Mouse (Mus musculus): ENCODE measurements around the gene Midn.

The Midn gene

GRCm38 (mm10) chr10:80143664-80144063 lies 4.4 kb upstream of the Midn start:
- no peak for DNase-seq (ENCODE audit: low read depth, low spot score)

- DNase-seq (ENCODE audit: low read depth, low spot score) = no peak
These were observed 3.9 kb upstream of the Midn start for GRCm38 (mm10) chr10:80144159-80144558.

GRCm38 (mm10) chr10:80144864-80145838 lies 2.9 kb upstream of the Midn start:
- DNase-seq (ENCODE audit: low read depth, low spot score) = no peak

- DNase-seq (ENCODE audit: low read depth, low spot score) = no peak
These were observed 2.2 kb upstream of the Midn start for GRCm38 (mm10) chr10:80145896-80146295.

- DNase-seq (ENCODE audit: low read depth, low spot score) = no peak
These were observed 1.5 kb upstream of the Midn start for GRCm38 (mm10) chr10:80146568-80147011.

- DNase-seq (ENCODE audit: low read depth, low spot score) = no peak
These were observed 840 bp upstream of the Midn start for GRCm38 (mm10) chr10:80147146-80147718.

GRCm38 (mm10) chr10:80148610-80149290 lies 678 bp downstream of the Midn start:
- peak; percentile 96 for DNase-seq (ENCODE audit: low read depth, low spot score)

- peak; percentile 99 for DNase-seq (ENCODE audit: low read depth, low spot score)
These were observed 1.5 kb downstream of the Midn start for GRCm38 (mm10) chr10:80149291-80150225.

- DNase-seq (ENCODE audit: low read depth, low spot score) = peak; percentile 88
These were observed 2.4 kb downstream of the Midn start for GRCm38 (mm10) chr10:80150226-80151210.

GRCm38 (mm10) chr10:80151211-80152034 lies 3.4 kb downstream of the Midn start:
- DNase-seq (ENCODE audit: low read depth, low spot score) = no peak

GRCm38 (mm10) chr10:80152071-80152872 lies 4.2 kb downstream of the Midn start:
- no peak for DNase-seq (ENCODE audit: low read depth, low spot score)

GRCm38 (mm10) chr10:80152873-80153260 lies 4.8 kb downstream of the Midn start:
- DNase-seq (ENCODE audit: low read depth, low spot score) = no peak

- no peak for DNase-seq (ENCODE audit: low read depth, low spot score)
These were observed 5.6 kb downstream of the Midn start for GRCm38 (mm10) chr10:80153713-80154112.

GRCm38 (mm10) chr10:80154384-80154783 lies 6.3 kb downstream of the Midn start:
- DNase-seq (ENCODE audit: low read depth, low spot score) = no peak

GRCm38 (mm10) chr10:80155277-80155676 lies 7.2 kb downstream of the Midn start:
- DNase-seq (ENCODE audit: low read depth, low spot score) = no peak

GRCm38 (mm10) chr10:80156002-80156751 lies 8.1 kb downstream of the Midn start:
- DNase-seq (ENCODE audit: low read depth, low spot score) = no peak

GRCm38 (mm10) chr10:80156752-80157053 lies 8.6 kb downstream of the Midn start:
- no peak for DNase-seq (ENCODE audit: low read depth, low spot score)

Data from mesoderm, embryonic 11.5 days (tissue).